ENCODE assay signal across 8 mouse cellular contexts in the genomic region with DNA sequence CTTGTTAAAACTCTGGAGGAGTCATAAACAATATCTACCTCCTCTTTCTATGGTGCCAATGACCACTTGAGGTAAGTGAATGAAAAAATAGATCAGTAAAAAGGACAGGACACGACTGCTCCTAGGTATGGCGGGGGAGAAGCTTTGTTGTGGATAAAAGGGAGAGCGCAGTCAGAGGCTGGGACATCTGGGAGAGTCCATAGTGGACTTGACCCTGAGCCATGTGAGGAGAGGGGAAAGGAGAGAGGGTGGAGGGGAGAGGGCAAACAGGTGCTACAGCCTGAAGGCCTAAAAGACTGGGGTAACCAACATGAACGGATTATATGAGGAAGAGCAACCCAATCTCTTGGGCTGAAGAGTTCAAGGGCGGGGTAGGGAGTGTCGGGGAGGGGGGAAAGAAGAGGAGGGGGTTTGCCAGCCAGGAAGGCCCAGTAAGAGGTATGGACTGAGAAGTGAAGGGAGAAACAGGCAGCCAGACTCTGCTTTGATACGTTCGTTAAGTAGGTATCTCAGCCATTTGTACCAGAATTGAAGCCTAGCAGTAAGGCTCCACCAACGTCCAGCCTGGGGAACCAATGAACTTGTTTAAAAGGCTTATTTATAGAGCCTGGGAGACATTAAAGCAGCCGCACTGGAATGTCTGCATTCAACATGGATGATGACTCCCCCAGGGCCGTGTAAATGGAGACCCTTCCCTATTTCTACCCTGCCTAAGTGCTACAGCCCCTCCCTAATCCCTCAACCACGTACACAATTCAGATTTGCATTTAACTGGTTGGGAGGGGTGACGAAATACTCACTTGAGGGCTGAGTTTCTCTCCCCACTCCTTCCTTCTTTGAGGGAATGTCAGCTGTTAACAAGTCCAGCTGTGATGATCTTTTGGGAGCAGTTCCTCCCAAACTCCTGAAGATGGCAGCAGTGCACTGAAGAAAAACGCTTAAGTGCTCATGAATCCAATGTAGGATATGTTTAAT. TPM values are rescaled to one million over a fixed set of nuclear protein-coding genes. Genes with fewer than 3 reads are reported as not detected.
DNase-seq lines count a peak whose midpoint lies in the region; ATAC-seq and TF ChIP-seq lines count a peak whose summit lies in the region.

No protein-coding gene starts in this region.

- in situ Hi-C loops in CH12.LX (cut with MboI; ENCODE audit: low pct_ligation_motif_present, low pct_unique_long_range_greater_than_20kb, low sequenced_read_pairs), result no loop called here

- no peak overlapping the region for H3K9ac ChIP-seq in kidney, postnatal 0 days (ENCODE audit: low read depth, low read length)
- H3K9ac ChIP-seq in kidney, embryonic 14.5 days (ENCODE audit: low read depth, low read length), result no peak overlapping the region
- no peak overlapping the region for H3K9ac ChIP-seq in CH12.LX (ENCODE audit: insufficient read depth, low read depth)
- H3K9ac ChIP-seq in midbrain, embryonic 16.5 days (ENCODE audit: low read depth, low read length), result no peak overlapping the region

- H3K4me3 ChIP-seq in kidney, postnatal 0 days (replicated peaks; ENCODE audit: low read depth, low read length), result no peak overlapping the region
- H3K4me3 ChIP-seq in kidney, embryonic 14.5 days (ENCODE audit: low read length), result no peak overlapping the region
- H3K4me3 ChIP-seq in CH12.LX (replicated peaks in 1 of 3; ENCODE audit: low read depth in 2 of 3, low read length in 2 of 3, poor library complexity in 1 of 3), result no peak overlapping the region
- no peak overlapping the region for H3K4me3 ChIP-seq in midbrain, embryonic 16.5 days (ENCODE audit: low read depth, low read length)

- no peaks in the 10 kb centered on the region for H3K79me2 ChIP-seq in CH12.LX (replicated peaks; ENCODE audit: control insufficient read depth, extremely low read depth, insufficient read depth, poor library complexity, severe bottlenecking)

- H3K9me3 ChIP-seq in kidney, postnatal 0 days (replicated peaks; ENCODE audit: low read length), result no peaks in the 10 kb centered on the region
- no peaks in the 10 kb centered on the region for H3K9me3 ChIP-seq in kidney, embryonic 14.5 days (ENCODE audit: control insufficient read depth, low read length)
- no peaks in the 10 kb centered on the region for H3K9me3 ChIP-seq in CH12.LX (replicated peaks; ENCODE audit: low read length)
- H3K9me3 ChIP-seq in midbrain, embryonic 16.5 days (replicated peaks; ENCODE audit: control insufficient read depth, low read length, poor library complexity, severe bottlenecking), result no peaks in the 10 kb centered on the region

- peak; percentile 95 for TF ChIP-seq RAD21 in CH12.LX (IDR thresholded peaks at IDR 0.05; ENCODE audit: low read depth, low read length)

- peak; percentile 81 for DNase-seq in kidney, postnatal 0 days (ENCODE audit: low spot score)
- DNase-seq in CH12.LX (ENCODE audit: extremely low read depth), result peak; percentile 59
- peak; percentile 80 for DNase-seq in brain, adult 2 months (ENCODE audit: low read depth, low spot score)
- no peak for DNase-seq in gastrocnemius, postnatal 4 days (ENCODE audit: low spot score in 2 of 2)
- no peak for DNase-seq in frontal cortex, postnatal 10 days (ENCODE audit: low spot score in 2 of 2)

- dilution Hi-C loops in CH12.LX (cut with MboI; ENCODE audit: extremely low pct_ligation_motif_present, extremely low pct_unique_long_range_greater_than_20kb, low sequenced_read_pairs), result no loop called here

- TF ChIP-seq EP300 in CH12.LX (IDR thresholded peaks at IDR 0.05; ENCODE audit: low read length), result no peak

- ATAC-seq in kidney, postnatal 0 days (replicated peaks; ENCODE audit: low FRiP score, low read depth), result no peak
- ATAC-seq in kidney, embryonic 14.5 days (ENCODE audit: low FRiP score, low TSS enrichment), result no peak
- peak; percentile 76 to 81 for ATAC-seq in hematopoietic stem cell, adult 5-6 weeks (replicated peaks in 1 of 2; ENCODE audit: insufficient read depth in 1 of 2, low FRiP score in 2 of 2, low TSS enrichment in 1 of 2, low read depth in 1 of 2, poor library complexity in 2 of 2, severe bottlenecking in 2 of 2)
- ATAC-seq in midbrain, embryonic 16.5 days, result peak; percentile 71

- TF ChIP-seq CTCF in kidney, postnatal 0 days (IDR thresholded peaks at IDR 0.05; ENCODE audit: low read depth), result peak; percentile 80
- peak; percentile 71 to 86 for TF ChIP-seq CTCF in CH12.LX (conservative IDR thresholded peaks at IDR 0.05 in 1 of 2, IDR thresholded peaks at IDR 0.05 in 1 of 2; ENCODE audit: low read depth in 2 of 2, low read length in 2 of 2)

- WGBS in kidney, postnatal 0 days, result 45% methylated on average over 14 of the region's 14 CpGs
- WGBS in kidney, embryonic 14.5 days, result 43% methylated on average over 14 of the region's 14 CpGs
- WGBS in midbrain, embryonic 16.5 days, result 40% methylated on average over 14 of the region's 14 CpGs

- no peak for TF ChIP-seq POLR2A in CH12.LX (IDR thresholded peaks at IDR 0.05; ENCODE audit: low read depth, low read length)

- H3K27ac ChIP-seq in kidney, postnatal 0 days, result no peak overlapping the region
- no peak overlapping the region for H3K27ac ChIP-seq in kidney, embryonic 14.5 days (ENCODE audit: low read depth, low read length)
- H3K27ac ChIP-seq in CH12.LX (ENCODE audit: insufficient read depth, low read depth), result no peak overlapping the region
- no peak overlapping the region for H3K27ac ChIP-seq in midbrain, embryonic 16.5 days (ENCODE audit: low read length)

- H3K4me1 ChIP-seq in kidney, postnatal 0 days (replicated peaks; ENCODE audit: insufficient read depth, low read length), result no peaks in the 10 kb centered on the region
- H3K4me1 ChIP-seq in kidney, embryonic 14.5 days (ENCODE audit: control insufficient read depth, insufficient read depth, low read length), result no peaks in the 10 kb centered on the region
- H3K4me1 ChIP-seq in CH12.LX (ENCODE audit: control insufficient read depth in 1 of 2, insufficient read depth in 2 of 2), result no peaks in the 10 kb centered on the region
- H3K4me1 ChIP-seq in midbrain, embryonic 16.5 days (ENCODE audit: control insufficient read depth, insufficient read depth, low read length), result no peaks in the 10 kb centered on the region

- H3K27me3 ChIP-seq in kidney, postnatal 0 days (ENCODE audit: insufficient read depth, low read length), result no peaks in the 10 kb centered on the region
- no peaks in the 10 kb centered on the region for H3K27me3 ChIP-seq in kidney, embryonic 14.5 days (ENCODE audit: control insufficient read depth, insufficient read depth, low read length)
- H3K27me3 ChIP-seq in CH12.LX (replicated peaks), result peaks cover 74% of the 10 kb centered on the region
- no peaks in the 10 kb centered on the region for H3K27me3 ChIP-seq in midbrain, embryonic 16.5 days (ENCODE audit: control insufficient read depth, insufficient read depth, low read depth, low read length)

- no peak overlapping the region for H3K4me2 ChIP-seq in kidney, postnatal 0 days (ENCODE audit: low read length)
- no peak overlapping the region for H3K4me2 ChIP-seq in kidney, embryonic 14.5 days (replicated peaks; ENCODE audit: low read depth, low read length)
- no peak overlapping the region for H3K4me2 ChIP-seq in CH12.LX (ENCODE audit: insufficient read depth, low read depth, poor library complexity, severe bottlenecking)
- no peak overlapping the region for H3K4me2 ChIP-seq in midbrain, embryonic 16.5 days (ENCODE audit: low read length)

- H3K36me3 ChIP-seq in kidney, postnatal 0 days (ENCODE audit: insufficient read depth, low read length), result no peaks in the 10 kb centered on the region
- no peaks in the 10 kb centered on the region for H3K36me3 ChIP-seq in kidney, embryonic 14.5 days (ENCODE audit: control insufficient read depth, insufficient read depth, low read length)
- H3K36me3 ChIP-seq in CH12.LX (replicated peaks in 1 of 2; ENCODE audit: control insufficient read depth in 1 of 2, insufficient read depth in 1 of 2, low read length in 1 of 2), result no peaks in the 10 kb centered on the region
- H3K36me3 ChIP-seq in midbrain, embryonic 16.5 days (ENCODE audit: control insufficient read depth, insufficient read depth, low read length), result no peaks in the 10 kb centered on the region

TF ChIP-seq in CH12.LX, 34 proteins besides CTCF, POLR2A, EP300 and RAD21:
- TF ChIP-seq ELF1 (IDR thresholded peaks at IDR 0.05; ENCODE audit: low read depth, low read length) (no peak), ZC3H11A (IDR thresholded peaks at IDR 0.05; ENCODE audit: low read depth, low read length) (peak; percentile 1; the same call in 1 of the 2 replicates), SMC3 (IDR thresholded peaks at IDR 0.05; ENCODE audit: low read depth, low read length) (peak; percentile 65)

RNA-seq across cellular contexts. Expression of a gene that starts 26.0 kb away (rescaled TPM):
- 11.9 and 12.3 TPM in 2 replicates for polyA plus RNA-seq in kidney, postnatal 0 days (2015; fragmentation: Nextera tagmentation; extraction: Ambion mirVana)
- polyA plus RNA-seq in kidney, embryonic 14.5 days (2014; fragmentation: Nextera tagmentation; extraction: Ambion mirVana), result 15.4 and 26.2 TPM in 2 replicates
- total RNA-seq in CH12.LX (2012; rRNA removed) (13.2 and 17.4 TPM in 2 replicates), CH12.LX (2014; rRNA removed) (25.1 and 25.5 TPM in 2 replicates)
- polyA plus RNA-seq in CH12.LX (2012; ENCODE audit: insufficient read length, low read depth), result 8.8 and 9.4 TPM in 2 replicates
- 45.5 and 45.9 TPM in 2 replicates for total RNA-seq in hematopoietic stem cell, adult 5-6 weeks (2017)
- polyA plus RNA-seq in midbrain, embryonic 16.5 days (2015; fragmentation: Nextera tagmentation; extraction: Ambion mirVana), result 29.3 and 33.4 TPM in 2 replicates
- 10 to 100 TPM; 18.2 to 21.3 TPM for total RNA-seq in gastrocnemius, postnatal 4 days (2021)

Comparison
In these comparisons a context has a peak if more than half of its experiments do, and no peak if none do; other contexts are left out.
1. ATAC-seq: peak in hematopoietic stem cell, adult 5-6 weeks (2 of 2) and midbrain, embryonic 16.5 days (single experiment); none in kidney, postnatal 0 days (single experiment) and kidney, embryonic 14.5 days (single experiment).
2. DNase-seq: peak in kidney, postnatal 0 days (single experiment), CH12.LX (single experiment) and brain, adult 2 months (single experiment); none in gastrocnemius, postnatal 4 days (0 of 2) and frontal cortex, postnatal 10 days (0 of 2).